Mouse (Mus musculus) megakaryocyte progenitor cell, adult 5-6 weeks (primary cell): ENCODE data around the gene Wdr3. TPM values are rescaled to one million over a fixed set of nuclear protein-coding genes. Genes with fewer than 3 reads are reported as not detected.

Experiments used
- ATAC-seq: replicated peaks from 2 replicates; pipeline ENCODE4 v1.8.0; 2016; ENCODE audit warnings: mild to moderate bottlenecking, moderate TSS enrichment, inconsistent platforms; ENCODE audit not compliant: poor library complexity
- total RNA-seq, 2 experiments: library from RNA; stranded (forward) in 1 of 2; stranded (reverse) in 1 of 2; fragments of 157-497, 149-512 nt in 1 of 2; fragments of 200-1000 nt in 1 of 2; gene quantifications; 2 replicates each; pipeline versions ENCODE4 v1.2.3 to v1.2.4; 2015 to 2017

Gene Wdr3
- 46.1 and 52.5 TPM in 2 replicates for total RNA-seq (2015)
- total RNA-seq (2017) = 95.3 and 152 TPM in 2 replicates

DNA sequence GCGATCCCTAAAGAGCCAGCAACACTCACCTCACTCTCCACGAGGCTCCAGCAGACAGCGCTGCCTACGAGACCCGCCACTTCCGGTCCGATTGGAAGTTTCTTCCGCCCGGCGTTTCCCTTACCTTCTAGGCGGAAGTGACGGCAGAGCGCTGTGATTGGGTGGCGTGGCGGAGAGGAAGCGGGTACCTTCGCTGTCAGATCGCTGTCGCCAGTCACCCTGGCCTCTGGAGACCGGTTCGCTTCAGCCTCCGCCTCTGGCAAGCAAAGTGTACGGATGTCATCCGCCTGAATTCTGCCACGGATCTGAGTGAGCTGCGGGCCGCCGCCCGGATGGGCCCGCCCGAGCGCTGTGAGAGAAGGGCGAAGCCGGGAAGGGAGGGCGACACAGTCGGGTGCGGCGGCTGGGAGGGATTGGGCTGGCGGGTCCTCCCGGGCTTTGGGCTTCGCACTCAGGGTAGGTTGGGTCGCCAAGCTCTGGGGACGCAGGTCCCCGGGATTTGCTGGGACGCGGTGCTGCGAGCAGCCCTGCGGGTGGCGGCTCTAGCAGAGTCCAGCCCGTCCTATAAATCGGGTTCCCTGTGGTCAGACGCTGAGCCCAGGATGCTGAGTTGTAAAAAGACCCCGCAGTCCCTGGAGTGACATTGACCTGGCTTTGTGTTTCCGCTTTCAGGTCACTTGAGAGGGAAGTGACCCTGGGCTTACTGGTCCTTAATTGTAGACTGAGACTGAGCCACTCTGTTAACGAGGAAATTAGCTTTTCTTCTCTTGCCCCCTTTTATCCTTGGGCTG lies at the start of gene Wdr3, which contains the start of gene Gdap2:
Gene Wdr3, minus strand, starts transcription at position 93 of the 791 bp plus-strand sequence.
Gene Gdap2, plus strand, starts transcription at position 67 of the 791 bp plus-strand sequence.
- ATAC-seq = peak; percentile 93

- ATAC-seq = no peak
These were observed 44.8 kb upstream of the Wdr3 start for GRCm38 (mm10) chr3:100206973-100207372.

GRCm38 (mm10) chr3:100201554-100201953 lies 39.3 kb upstream of the Wdr3 start:
- ATAC-seq = no peak

- ATAC-seq = peak; percentile 47
These were observed 32.0 kb upstream of the Wdr3 start for GRCm38 (mm10) chr3:100194210-100194609.

DNA sequence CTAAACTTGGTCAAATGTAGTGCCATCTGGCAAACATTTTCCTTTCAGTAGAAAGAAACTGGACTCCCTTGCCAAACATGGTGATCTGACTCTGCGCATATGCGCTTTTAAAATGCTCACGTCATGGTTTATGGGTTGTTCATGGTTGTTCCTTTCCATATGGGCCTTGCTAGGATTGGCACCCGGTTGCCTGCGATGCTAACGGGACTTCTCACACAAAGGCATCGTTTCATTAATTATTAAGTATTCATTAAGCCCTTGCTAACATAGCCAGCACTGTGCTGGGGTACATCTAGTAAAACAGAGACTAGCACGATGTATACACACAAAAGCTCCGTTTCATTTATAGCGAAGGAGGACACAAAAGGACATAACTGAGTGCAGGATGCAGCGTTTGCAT lies 27.7 kb upstream of the Wdr3 start:
- ATAC-seq = no peak

GRCm38 (mm10) chr3:100189444-100189843 lies 27.2 kb upstream of the Wdr3 start:
- ATAC-seq = peak; percentile 86

DNA sequence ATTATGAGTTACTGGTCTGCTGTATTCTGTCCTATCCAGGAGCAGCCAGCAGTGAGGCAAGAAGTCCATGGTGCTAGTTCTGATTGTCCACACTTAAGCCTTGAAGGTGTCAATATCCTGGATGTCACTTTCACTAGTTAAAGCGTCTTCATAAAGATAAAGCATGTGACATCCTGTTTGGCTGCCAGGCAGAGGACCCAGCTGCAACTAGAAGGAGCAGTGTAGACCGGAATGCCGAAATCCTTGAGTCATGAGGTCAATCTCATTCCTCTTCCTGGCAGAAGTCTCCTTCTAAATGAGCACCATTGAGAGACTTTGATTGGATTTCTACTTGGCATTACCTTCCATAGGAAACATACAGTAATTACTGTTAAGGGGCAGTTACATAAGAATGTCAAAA lies 18.3 kb upstream of the Wdr3 start:
- no peak for ATAC-seq

- ATAC-seq = peak; percentile 92
These were observed 13.8 kb upstream of the Wdr3 start for GRCm38 (mm10) chr3:100176031-100176430.

GRCm38 (mm10) chr3:100164991-100165390 lies 2.8 kb upstream of the Wdr3 start:
- ATAC-seq = no peak

GRCm38 (mm10) chr3:100163556-100163955 lies 1.3 kb upstream of the Wdr3 start:
- no peak for ATAC-seq

GRCm38 (mm10) chr3:100161665-100162314 lies 417 bp downstream of the Wdr3 start:
- ATAC-seq = no peak

GRCm38 (mm10) chr3:100160682-100161445 lies 1.3 kb downstream of the Wdr3 start:
- no peak for ATAC-seq

GRCm38 (mm10) chr3:100122445-100122844 lies 39.8 kb downstream of the Wdr3 start:
- ATAC-seq = no peak

DNA sequence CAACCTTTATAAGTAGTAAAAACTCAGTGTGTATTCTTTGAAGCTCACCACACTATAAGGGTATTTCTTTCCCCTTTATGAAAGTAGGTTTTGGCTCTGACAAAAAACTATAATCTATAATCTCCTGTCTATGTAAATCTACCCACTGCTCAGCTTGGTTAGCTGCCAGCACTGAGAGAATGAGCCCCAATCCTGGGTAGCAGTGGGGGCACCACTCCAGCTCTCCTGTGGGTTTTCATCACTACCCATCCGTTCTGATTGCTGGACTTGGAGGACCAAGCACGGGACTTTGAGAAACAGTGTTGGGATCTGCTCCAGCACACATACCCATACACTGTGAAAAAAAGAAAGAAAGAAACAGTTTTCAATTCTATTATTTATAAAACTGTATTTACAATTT lies 40.2 kb downstream of the Wdr3 start:
- ATAC-seq = no peak

- ATAC-seq = no peak
These were observed 43.5 kb downstream of the Wdr3 start for GRCm38 (mm10) chr3:100118681-100119080.

DNA sequence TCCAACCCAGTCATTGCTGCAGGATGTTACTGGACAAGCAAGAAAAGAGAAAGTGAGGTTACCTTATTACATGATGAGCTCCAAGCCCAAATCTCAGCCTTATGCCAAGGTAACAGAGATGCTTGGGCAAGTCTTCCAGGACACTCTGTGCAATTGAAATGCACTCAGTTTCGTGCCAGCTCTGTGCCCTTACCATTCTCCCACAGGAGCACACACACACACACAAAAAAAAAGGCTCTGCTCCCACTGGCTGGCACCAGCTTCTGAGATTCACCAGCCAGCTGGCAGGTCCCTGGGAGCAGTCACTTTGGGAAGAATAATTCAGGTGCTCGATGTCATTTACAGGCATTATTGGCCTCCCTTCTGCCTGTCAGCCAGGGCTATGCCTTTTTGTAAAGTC lies 55.5 kb downstream of the Wdr3 start:
- ATAC-seq = no peak

GRCm38 (mm10) chr3:100102386-100103092 lies 59.7 kb downstream of the Wdr3 start:
- ATAC-seq = no peak
